1 mouse cellular context compared by ENCODE assay signal in genomic region chr5:137777267-137777845, GRCm38 (mm10).
TF ChIP-seq lines count a peak whose summit lies in the region.

No protein-coding gene starts in this region.

TF ChIP-seq in MEL, 35 proteins besides CTCF, POLR2A, EP300 and RAD21:
- TF ChIP-seq MYC (IDR thresholded peaks at IDR 0.05; ENCODE audit: low read depth, low read length) (no peak), USF2 (IDR thresholded peaks at IDR 0.05; ENCODE audit: borderline replicate concordance in 1 of 2, insufficient read depth in 1 of 2, low read depth in 1 of 2, low read length in 2 of 2) (no peak), ETS1 (IDR thresholded peaks at IDR 0.05; ENCODE audit: low read depth, low read length) (peak; percentile 57; the same call in 1 of the 2 replicates), SMC3 (IDR thresholded peaks at IDR 0.05; ENCODE audit: low read depth, low read length) (no peak)
TF ChIP-seq in MEL: peak in this region for 1.
